Mouse (Mus musculus) heart, postnatal 0 days (tissue): Measurements from ENCODE around the gene Zfhx3.

Source experiments
- CTCF ChIP-seq: IDR thresholded peaks from 2 replicates; pipeline ENCODE4 v1.5.1; 2016; ENCODE audit warnings: antibody characterized with exemption, control low read depth, low read depth
- EP300 ChIP-seq: IDR thresholded peaks from 2 replicates; pipeline ENCODE4 v1.6.1; 2016; ENCODE audit warnings: antibody characterized with exemption, low read depth

DNA sequence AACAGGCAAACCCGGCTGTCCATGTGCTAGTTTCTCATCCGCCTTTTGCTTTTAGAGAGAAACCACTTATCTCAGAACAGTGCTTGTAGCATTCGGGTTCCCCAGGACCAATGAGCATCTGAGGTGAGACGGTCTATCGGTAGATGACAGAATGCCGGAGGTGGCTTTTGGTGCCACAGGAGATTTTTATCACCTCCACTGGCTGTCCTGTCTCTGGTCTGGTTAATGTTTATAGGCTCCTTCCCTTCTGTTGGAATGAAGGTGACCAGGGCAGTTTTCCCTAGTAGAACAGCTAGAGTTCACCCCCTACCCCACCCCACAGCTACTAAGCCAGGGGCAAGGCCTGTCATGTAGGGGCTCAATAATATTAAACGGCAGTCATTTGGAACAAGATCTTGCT, 825.6 kb downstream of the Zfhx3 start:
- TF ChIP-seq CTCF (no peak), EP300 (no peak)
